Mouse (Mus musculus) hindlimb bud, embryonic 11.5 days (tissue): ENCODE data around the gene Pigm.

Source experiments
- DNase-seq: peaks from one replicate; pipeline ENCODE4 v3.0.0-alpha.2; 2012; ENCODE audit warnings: low read depth, low spot score; ENCODE audit errors: extremely low spot score

The Pigm gene

DNA sequence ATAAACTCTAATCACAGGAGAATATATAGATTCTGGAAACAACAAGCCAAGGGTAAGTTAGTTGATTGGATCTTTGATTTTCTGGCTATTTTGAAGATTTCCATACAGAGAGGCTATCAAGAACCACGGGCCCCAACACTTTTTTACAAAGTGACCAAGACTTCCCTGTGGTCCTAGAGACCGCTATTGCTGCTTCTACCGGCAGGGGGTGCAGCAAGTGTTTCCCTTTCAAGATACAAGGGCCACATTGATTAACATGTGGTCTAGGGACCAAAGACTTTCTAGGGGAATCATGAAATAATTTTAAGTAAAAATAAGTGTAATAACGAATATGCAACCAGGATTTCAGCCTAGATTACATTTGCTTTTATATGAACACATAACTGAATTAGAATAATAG lies 34.5 kb downstream of the Pigm start:
- DNase-seq: no peak

DNA sequence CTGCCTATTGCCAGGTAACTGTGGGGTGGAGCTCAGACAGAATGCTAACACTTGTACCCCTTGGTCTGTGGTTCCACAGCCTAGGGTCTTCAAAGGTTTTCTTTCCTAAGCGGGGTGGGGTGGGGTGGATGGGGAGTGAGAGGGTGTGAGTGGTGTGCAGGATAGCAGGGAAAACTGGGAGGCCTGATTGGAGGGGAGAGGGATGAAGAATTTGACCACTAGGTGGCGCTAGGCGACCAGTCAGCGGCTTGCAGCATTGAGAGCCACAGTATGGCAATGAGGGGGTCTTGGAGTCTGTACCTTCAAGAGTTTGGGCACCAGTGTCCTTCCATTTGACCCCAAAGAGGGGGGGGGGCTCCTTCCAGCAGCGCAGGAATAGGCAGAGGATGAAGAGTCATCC lies 35.9 kb downstream of the Pigm start:
- no peak for DNase-seq

- DNase-seq: no peak
Observed at GRCm38 (mm10) chr1:172413491-172414230, 37.3 kb downstream of the Pigm start.

DNA sequence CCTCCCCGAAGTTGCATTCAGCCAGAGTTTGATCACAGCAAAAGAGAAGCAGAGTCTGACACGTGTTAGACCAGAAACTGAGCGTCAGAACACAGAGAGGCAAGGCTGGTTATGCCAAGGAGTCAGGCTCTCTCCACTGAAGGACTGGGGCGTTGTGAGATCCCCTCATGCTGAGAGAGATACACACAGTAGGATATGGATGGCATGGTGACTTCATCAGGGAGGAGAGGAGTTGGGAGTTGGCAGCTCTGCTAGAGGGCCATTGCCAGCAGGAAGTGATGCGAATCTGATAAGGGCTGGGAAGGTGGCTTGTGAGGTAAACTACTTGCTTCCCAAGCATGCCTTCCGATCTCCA lies 37.9 kb downstream of the Pigm start:
- DNase-seq: no peak

GRCm38 (mm10) chr1:172415061-172415460 lies 38.7 kb downstream of the Pigm start:
- no peak for DNase-seq

- DNase-seq: no peak
Observed at GRCm38 (mm10) chr1:172418173-172418572, 41.8 kb downstream of the Pigm start.

DNA sequence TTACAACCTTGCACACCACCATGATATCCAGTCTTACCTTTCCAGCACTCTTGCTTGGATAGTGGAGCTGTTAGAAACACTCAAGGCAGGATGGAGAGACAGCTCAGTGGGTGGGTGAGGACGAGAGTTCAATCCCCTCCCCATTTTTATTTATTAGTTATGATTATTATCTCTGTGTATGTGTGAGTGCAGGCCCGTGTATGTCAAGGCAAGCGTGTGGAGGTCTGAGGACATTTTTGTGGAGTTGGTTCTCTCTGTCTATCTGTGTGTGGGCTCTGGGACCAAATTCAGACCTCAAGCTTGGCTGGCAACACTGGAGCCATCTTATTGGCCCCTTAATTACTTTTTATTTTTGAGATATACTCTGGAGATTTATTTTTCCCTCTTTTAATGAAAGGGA lies 42.3 kb downstream of the Pigm start:
- no peak for DNase-seq

DNA sequence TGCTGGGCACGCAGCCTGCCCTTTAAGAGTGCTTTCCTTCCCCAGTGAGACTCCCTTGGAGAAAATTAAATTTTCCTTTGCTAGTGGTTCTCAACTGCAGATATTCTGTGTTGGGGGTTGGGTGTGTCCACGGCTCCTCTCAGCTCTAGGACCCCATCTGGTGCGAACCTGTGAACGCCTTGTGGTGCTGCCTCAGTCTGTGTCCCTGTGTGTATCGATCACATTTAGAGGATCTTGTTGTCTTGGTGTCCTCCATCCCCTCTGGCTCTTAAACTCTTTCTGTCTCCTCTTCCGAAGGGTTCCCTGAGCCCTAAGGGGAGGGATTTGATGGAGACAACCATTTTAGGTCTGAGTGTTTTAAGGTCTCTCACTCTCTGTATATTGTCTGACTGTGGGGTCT lies 43.8 kb downstream of the Pigm start:
- no peak for DNase-seq

GRCm38 (mm10) chr1:172423393-172423792 lies 47.0 kb downstream of the Pigm start:
- no peak for DNase-seq

DNA sequence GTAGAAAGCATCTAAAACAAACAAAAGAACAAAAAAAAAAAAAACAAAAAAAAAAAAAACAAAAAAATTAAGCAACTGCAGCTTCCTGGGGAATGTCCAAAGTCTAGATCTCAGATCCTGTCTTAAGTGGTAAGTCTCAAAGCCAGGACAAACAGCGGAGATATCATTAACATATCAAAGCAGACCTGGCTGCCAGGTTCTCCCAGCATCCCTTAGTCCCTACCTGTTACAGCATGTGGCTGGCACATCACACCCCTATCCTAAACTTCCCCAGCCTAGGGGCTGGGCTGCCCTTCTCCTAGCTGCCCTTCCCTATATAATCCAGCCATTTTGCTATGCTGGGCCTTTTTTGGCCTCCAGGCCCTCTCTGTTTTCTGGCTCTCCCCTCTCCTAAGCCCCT lies 50.1 kb downstream of the Pigm start:
- DNase-seq: no peak

DNA sequence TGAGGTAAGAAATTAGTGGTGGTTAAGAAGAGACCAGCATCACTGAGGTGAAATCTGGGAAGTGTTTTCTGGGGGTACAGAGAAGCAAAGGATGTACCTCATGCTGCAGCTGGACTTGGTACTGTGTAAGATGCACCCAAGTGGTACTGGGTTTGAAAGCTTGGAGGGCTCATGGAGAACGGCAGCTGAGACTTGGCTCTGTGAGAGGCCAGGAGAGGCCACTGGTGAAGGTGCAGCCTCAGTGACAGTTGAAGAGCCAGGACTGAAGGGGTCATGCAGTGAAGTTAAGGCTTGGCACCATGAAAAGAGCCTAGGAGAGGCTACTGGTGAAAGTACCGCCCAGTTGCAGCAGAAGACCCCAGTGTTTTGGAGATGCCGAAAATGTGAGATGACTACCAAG lies 51.5 kb downstream of the Pigm start:
- DNase-seq: no peak

DNA sequence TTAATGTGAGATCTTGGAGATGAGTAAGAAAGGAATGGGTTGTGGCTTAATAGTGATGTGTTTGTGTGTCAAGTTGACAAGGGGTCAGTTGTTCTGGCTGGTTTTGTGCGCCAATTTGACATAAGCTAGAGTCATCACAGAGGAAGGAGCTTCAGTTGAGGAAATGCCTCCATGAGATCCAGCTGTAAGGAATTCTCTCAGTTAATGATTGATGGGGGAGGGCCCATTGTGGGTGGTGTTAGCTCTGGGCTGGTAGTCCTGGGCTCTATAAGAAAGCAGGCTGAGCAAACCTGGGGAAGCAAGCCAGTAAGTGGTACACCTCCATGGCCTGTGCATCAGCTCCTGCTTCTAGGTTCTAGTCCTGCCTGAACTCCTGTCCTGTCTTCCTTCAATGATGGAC lies 52.3 kb downstream of the Pigm start:
- DNase-seq: no peak

GRCm38 (mm10) chr1:172430731-172431220 lies 54.4 kb downstream of the Pigm start:
- DNase-seq: no peak

DNA sequence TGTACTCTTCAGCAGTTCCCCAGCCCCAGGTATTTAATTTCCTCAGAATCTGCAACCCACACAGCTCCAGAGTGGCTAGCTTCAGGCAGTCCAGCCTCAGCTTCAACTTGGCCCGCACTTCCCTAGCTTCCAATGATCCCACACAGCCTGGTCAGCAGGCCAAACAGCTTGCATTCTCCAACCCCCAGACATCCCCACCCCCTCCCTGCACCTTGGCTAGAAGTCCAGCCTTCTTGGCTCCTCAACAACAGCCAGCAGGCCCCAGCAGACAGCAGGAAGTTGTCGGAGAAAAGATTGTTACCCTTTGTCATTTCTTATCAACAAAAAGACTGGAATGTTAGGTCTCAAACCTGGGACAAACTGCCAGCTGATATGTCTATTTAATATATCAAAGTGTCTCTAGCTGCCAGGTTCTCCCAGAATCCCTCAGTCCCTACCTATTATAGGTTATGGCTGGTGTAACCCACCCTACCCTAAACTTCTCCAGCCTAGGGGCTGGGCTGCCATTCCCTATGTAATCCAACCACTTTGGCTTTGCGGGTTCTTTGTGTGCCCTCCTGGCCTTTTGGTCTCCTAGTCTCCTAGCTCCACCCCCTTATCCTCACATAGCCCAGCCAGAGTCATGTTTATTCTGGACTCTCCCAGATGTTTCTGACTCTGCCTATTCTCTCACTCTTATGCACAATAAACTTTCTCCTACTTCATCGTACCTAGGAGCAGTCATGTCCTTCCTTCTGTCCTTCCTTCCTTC lies 55.7 kb downstream of the Pigm start:
- DNase-seq: no peak

- no peak for DNase-seq
Observed at GRCm38 (mm10) chr1:172432587-172432955, 56.2 kb downstream of the Pigm start.

GRCm38 (mm10) chr1:172433012-172433850 lies 56.9 kb downstream of the Pigm start:
- DNase-seq: no peak
